Mouse (Mus musculus) CH12.LX (cell line): ENCODE measurements at regions not wholly inside any gene's neighbourhood (a gene's known extent, or its start where the extent isn't known, plus 50 kb on each side); places are given as distances from the start of the nearest gene placed in this dataset.

Experiments used
- CHD2 ChIP-seq: IDR thresholded peaks from 2 replicates; pipeline ENCODE4 v1.6.1; 2011; ENCODE audit warnings: low read length, improper control_type of control experiment
- CTCF ChIP-seq, 2 experiments: IDR thresholded peaks in 1 of 2; conservative IDR thresholded peaks in 1 of 2; 2 replicates each; pipeline ENCODE4 v1.5.1; 2011 to 2012; ENCODE audit warnings: low read depth in 2 of 2, low read length in 2 of 2, improper control_type of control experiment in 1 of 2, inconsistent platforms in 1 of 2, mild to moderate bottlenecking in 1 of 2, moderate library complexity in 1 of 2
- E2F4 ChIP-seq: IDR thresholded peaks from 2 replicates; pipeline ENCODE4 v1.6.1; 2011; ENCODE audit warnings: low read depth, low read length, improper control_type of control experiment; ENCODE audit not compliant: insufficient replicate concordance
- ETS1 ChIP-seq: conservative IDR thresholded peaks from 2 replicates; pipeline ENCODE4 v1.6.1; 2012; ENCODE audit warnings: low read depth, mild to moderate bottlenecking, inconsistent platforms, low read length, improper control_type of control experiment, moderate library complexity
- GABPA ChIP-seq: IDR thresholded peaks from 2 replicates; pipeline ENCODE4 v1.6.1; 2012; ENCODE audit warnings: low read depth, low read length, improper control_type of control experiment, inconsistent platforms; ENCODE audit not compliant: insufficient replicate concordance
- JUND ChIP-seq: conservative IDR thresholded peaks from 2 replicates; pipeline ENCODE4 v1.6.1; 2011; ENCODE audit warnings: low read depth, low read length, improper control_type of control experiment
- POLR2A ChIP-seq: IDR thresholded peaks from 2 replicates; pipeline ENCODE4 v1.6.1; 2011; ENCODE audit warnings: low read depth, mild to moderate bottlenecking, improper control_type of control experiment, low read length
- SIN3A ChIP-seq: IDR thresholded peaks from 2 replicates; pipeline ENCODE4 v1.6.1; 2012; ENCODE audit warnings: low read length, improper control_type of control experiment, inconsistent platforms
- USF1 ChIP-seq: IDR thresholded peaks from 2 replicates; pipeline ENCODE4 v1.6.1; 2014; ENCODE audit warnings: low read depth, mild to moderate bottlenecking, inconsistent platforms, low read length, improper control_type of control experiment
- ZC3H11A ChIP-seq: IDR thresholded peaks from 2 replicates; pipeline ENCODE4 v1.6.1; 2012; ENCODE audit warnings: low read depth, mild to moderate bottlenecking, inconsistent platforms, low read length, improper control_type of control experiment
- ZKSCAN1 ChIP-seq: IDR thresholded peaks from 2 replicates; pipeline ENCODE4 v1.6.1; 2012; ENCODE audit warnings: low read depth, inconsistent platforms, low read length, improper control_type of control experiment, borderline replicate concordance

GRCm38 (mm10) chr14:102793753-102794152 lies 188.7 kb downstream of the Kctd12 start:
- TF ChIP-seq E2F4 (no peak), CTCF (conservative IDR thresholded peaks at IDR 0.05 in 1 of 2, IDR thresholded peaks at IDR 0.05 in 1 of 2; ENCODE audit: low read depth in 2 of 2, low read length in 2 of 2) (no peak), POLR2A (no peak), GABPA (no peak), ETS1 (no peak), JUND (no peak), CHD2 (no peak), USF1 (no peak), ZKSCAN1 (no peak), ZC3H11A (no peak), SIN3A (no peak)
